Comparison of ENCODE assay signal across 11 mouse cellular contexts in the genomic region with DNA sequence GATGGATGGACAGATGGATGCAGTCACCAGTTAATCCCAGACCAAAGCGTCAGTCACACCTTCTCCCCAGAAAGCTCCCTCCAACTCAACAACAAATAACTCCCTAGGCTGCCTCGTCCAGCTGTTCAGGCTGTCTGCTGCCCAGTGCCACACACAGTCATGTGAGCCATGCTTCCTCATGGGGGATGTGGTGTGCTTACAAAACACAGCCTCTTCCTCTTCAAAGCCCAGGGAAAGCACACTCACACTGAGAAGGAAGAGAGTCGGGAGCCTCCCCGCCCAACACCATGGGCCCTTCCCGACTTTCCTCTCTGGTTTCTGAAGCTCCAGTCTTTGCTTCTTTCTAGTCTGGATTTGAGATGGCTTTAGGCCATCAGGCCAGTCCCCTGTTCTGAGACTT.
DNase-seq lines count a peak whose midpoint lies in the region; ATAC-seq and TF ChIP-seq lines count a peak whose summit lies in the region.
"Had no signal": no experiment of that assay in that cellular context is flagged by ENCODE, and none has a peak within 500 bp of the region (broad histone marks: within the 10 kb centered on the region; RNA-seq: fewer than 3 reads in every experiment).

No protein-coding gene starts in this region.

- H3K4me3 ChIP-seq in C2C12 (ENCODE audit: insufficient read depth, poor library complexity, severe bottlenecking) = no peak overlapping the region
- H3K4me3 ChIP-seq in forebrain, embryonic 15.5 days = no peak overlapping the region

- no peak overlapping the region for H3K9ac ChIP-seq in forebrain, embryonic 15.5 days (replicated peaks)

- no peaks in the 10 kb centered on the region for H3K4me1 ChIP-seq in forebrain, embryonic 15.5 days

- 77% methylated on average over 5 of the region's 5 CpGs for WGBS in forebrain, embryonic 15.5 days

- H3K79me3 ChIP-seq in C2C12 (ENCODE audit: low read depth) = no peaks in the 10 kb centered on the region

- no peaks in the 10 kb centered on the region for H3K79me2 ChIP-seq in C2C12 (ENCODE audit: control insufficient read depth, insufficient read depth)

- no peaks in the 10 kb centered on the region for H3K27me3 ChIP-seq in C2C12 (ENCODE audit: control insufficient read depth, insufficient read depth, insufficient read length)
- H3K27me3 ChIP-seq in forebrain, embryonic 15.5 days = no peaks in the 10 kb centered on the region

- no peak for TF ChIP-seq CTCF in C2C12 (IDR thresholded peaks at IDR 0.05; ENCODE audit: control insufficient read depth, insufficient read depth, insufficient read length)

- intact Hi-C loops in heart, postnatal 36 days (cut with DNase I) = no loop called here

- H3K9me3 ChIP-seq in forebrain, embryonic 15.5 days = no peaks in the 10 kb centered on the region

- ATAC-seq in forebrain, embryonic 15.5 days (replicated peaks) = no peak

- H3ac ChIP-seq in C2C12 (ENCODE audit: control insufficient read depth, insufficient read length, low read depth) = no peak overlapping the region

- H3K36me3 ChIP-seq in C2C12 (ENCODE audit: control insufficient read depth, insufficient read depth) = no peaks in the 10 kb centered on the region
- no peaks in the 10 kb centered on the region for H3K36me3 ChIP-seq in forebrain, embryonic 15.5 days

- DNase-seq in heart, adult 11 months = peak; percentile 98
- DNase-seq in heart, postnatal 36 days = no peak
- peak; percentile 29 for DNase-seq in induced T-regulatory cell, adult 2 months (ENCODE audit: low read depth)
- peak; percentile 60 to 65 for DNase-seq in lung, postnatal 4 days
- DNase-seq in left cerebral cortex, adult 11 months (ENCODE audit: low spot score) = no peak
- no peak for DNase-seq in left cerebral cortex, adult 18-20 months (ENCODE audit: low spot score in 2 of 2)
- DNase-seq: cerebellum, adult 8-10 months; kidney, adult 18-20 months had no signal

- H3K4me2 ChIP-seq in forebrain, embryonic 15.5 days (replicated peaks) = no peak overlapping the region
- H3K4me2 ChIP-seq: heart, embryonic 11.5 days had no signal

- no peak overlapping the region for H3K27ac ChIP-seq in forebrain, embryonic 15.5 days (replicated peaks)

TF ChIP-seq in C2C12, 6 proteins besides CTCF, POLR2A, EP300 and RAD21:
- TF ChIP-seq USF1 (IDR thresholded peaks at IDR 0.05; ENCODE audit: low read depth) (no peak), MYOD1 (IDR thresholded peaks at IDR 0.05; ENCODE audit: control insufficient read depth, insufficient read length, low read depth) (peak; percentile 13)

Comparison
In these comparisons a context has a peak if more than half of its experiments do, and no peak if none do; other contexts are left out.
1. DNase-seq: peak in heart, adult 11 months (single experiment), induced T-regulatory cell, adult 2 months (single experiment) and lung, postnatal 4 days (2 of 2); none in heart, postnatal 36 days (0 of 2), left cerebral cortex, adult 11 months (single experiment) and left cerebral cortex, adult 18-20 months (0 of 2).